Mouse (Mus musculus): ENCODE results near the gene Lrrfip1. TPM values are rescaled to one million over a fixed set of nuclear protein-coding genes. Genes with fewer than 3 reads are reported as not detected.
A peak's percentile ranks its signal among the peaks of the same experiment; 100 is the strongest.

Gene Lrrfip1
- polyA plus RNA-seq, 1 experiment, result 9.9 TPM

- DNase-seq (ENCODE audit: low read depth), result peak; percentile 73
Observed at GRCm38 (mm10) chr1:91085686-91086085, 87.1 kb downstream of the Lrrfip1 start.

GRCm38 (mm10) chr1:91086325-91086724, 87.8 kb downstream of the Lrrfip1 start:
- peak; percentile 59 for DNase-seq (ENCODE audit: low read depth)

GRCm38 (mm10) chr1:91086748-91087147, 88.2 kb downstream of the Lrrfip1 start:
- no peak for DNase-seq (ENCODE audit: low read depth)

GRCm38 (mm10) chr1:91088027-91088426, 89.5 kb downstream of the Lrrfip1 start:
- DNase-seq (ENCODE audit: low read depth), result no peak

GRCm38 (mm10) chr1:91088941-91089340, 90.4 kb downstream of the Lrrfip1 start:
- DNase-seq (ENCODE audit: low read depth), result no peak

GRCm38 (mm10) chr1:91090456-91090855, 91.9 kb downstream of the Lrrfip1 start:
- no peak for DNase-seq (ENCODE audit: low read depth)

- DNase-seq (ENCODE audit: low read depth), result no peak
Observed at GRCm38 (mm10) chr1:91092451-91092850, 93.9 kb downstream of the Lrrfip1 start.

GRCm38 (mm10) chr1:91093296-91093695, 94.8 kb downstream of the Lrrfip1 start:
- DNase-seq (ENCODE audit: low read depth), result no peak

GRCm38 (mm10) chr1:91094001-91094400, 95.5 kb downstream of the Lrrfip1 start:
- no peak for DNase-seq (ENCODE audit: low read depth)

GRCm38 (mm10) chr1:91095258-91095657, 96.7 kb downstream of the Lrrfip1 start:
- no peak for DNase-seq (ENCODE audit: low read depth)

GRCm38 (mm10) chr1:91095853-91096252, 97.3 kb downstream of the Lrrfip1 start:
- DNase-seq (ENCODE audit: low read depth), result peak; percentile 72

GRCm38 (mm10) chr1:91096490-91096889, 98.0 kb downstream of the Lrrfip1 start:
- no peak for DNase-seq (ENCODE audit: low read depth)

GRCm38 (mm10) chr1:91097283-91097834, 98.8 kb downstream of the Lrrfip1 start:
- no peak for DNase-seq (ENCODE audit: low read depth)

- no peak for DNase-seq (ENCODE audit: low read depth)
Observed at GRCm38 (mm10) chr1:91098887-91099286, 100.3 kb downstream of the Lrrfip1 start.

GRCm38 (mm10) chr1:91101709-91102440, 103.3 kb downstream of the Lrrfip1 start:
- no peak for DNase-seq (ENCODE audit: low read depth)

GRCm38 (mm10) chr1:91103366-91103983, 104.9 kb downstream of the Lrrfip1 start:
- no peak for DNase-seq (ENCODE audit: low read depth)

- DNase-seq (ENCODE audit: low read depth), result no peak
Observed at GRCm38 (mm10) chr1:91107548-91107947, 109.0 kb downstream of the Lrrfip1 start.

- DNase-seq (ENCODE audit: low read depth), result no peak
Observed at GRCm38 (mm10) chr1:91109302-91109701, 110.8 kb downstream of the Lrrfip1 start.

GRCm38 (mm10) chr1:91112171-91112570, 113.6 kb downstream of the Lrrfip1 start:
- no peak for DNase-seq (ENCODE audit: low read depth)

GRCm38 (mm10) chr1:91112606-91113005, 114.1 kb downstream of the Lrrfip1 start:
- DNase-seq (ENCODE audit: low read depth), result no peak

- no peak for DNase-seq (ENCODE audit: low read depth)
Observed at GRCm38 (mm10) chr1:91122121-91122520, 123.6 kb downstream of the Lrrfip1 start.

GRCm38 (mm10) chr1:91123004-91123403, 124.5 kb downstream of the Lrrfip1 start:
- no peak for DNase-seq (ENCODE audit: low read depth)

- no peak for DNase-seq (ENCODE audit: low read depth)
Observed at GRCm38 (mm10) chr1:91123466-91123865, 124.9 kb downstream of the Lrrfip1 start.
